Mouse (Mus musculus) ES-E14 (cell line): ENCODE measurements at regions not wholly inside any gene's neighbourhood (a gene's known extent, or its start where the extent isn't known, plus 50 kb on each side); places are given as distances from the start of the nearest gene placed in this dataset.

Experiments used
- MAFK ChIP-seq: IDR thresholded peaks from 2 replicates; pipeline ENCODE4 v1.6.1; 2014; ENCODE audit warnings: mild to moderate bottlenecking, low read depth, low read length, inconsistent platforms; ENCODE audit not compliant: insufficient read depth
- ZC3H11A ChIP-seq: IDR thresholded peaks from 2 replicates; pipeline ENCODE4 v1.6.1; 2012; ENCODE audit warnings: low read depth, mild to moderate bottlenecking, inconsistent platforms, low read length, borderline replicate concordance
- ZNF384 ChIP-seq: IDR thresholded peaks from 2 replicates; pipeline ENCODE4 v1.6.1; 2012; ENCODE audit warnings: low read depth, low read length, inconsistent platforms

DNA sequence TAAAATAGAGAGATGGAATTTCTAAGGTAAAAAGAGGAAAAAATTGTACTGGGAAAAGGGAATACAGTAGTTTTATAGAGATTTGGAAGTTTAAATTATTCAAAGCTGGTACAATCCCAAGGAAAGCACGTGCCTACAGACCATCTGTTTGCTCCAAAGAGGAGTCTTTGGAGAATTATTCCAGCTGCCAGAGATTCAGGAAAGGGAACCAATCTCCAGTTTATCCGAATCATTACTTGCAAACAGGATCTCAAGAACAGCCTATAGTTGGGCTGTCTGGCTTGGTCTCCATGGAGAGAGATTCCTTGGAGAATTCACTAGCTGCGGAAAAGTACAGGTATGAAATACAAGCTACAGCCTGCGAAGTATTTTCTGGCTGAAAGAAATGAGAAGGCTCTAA, 491.3 kb upstream of the Negr1 start:
- TF ChIP-seq MAFK (no peak), ZNF384 (no peak), ZC3H11A (no peak)
